Mouse (Mus musculus): ENCODE data around the gene Ptch2.

The Ptch2 gene

DNA sequence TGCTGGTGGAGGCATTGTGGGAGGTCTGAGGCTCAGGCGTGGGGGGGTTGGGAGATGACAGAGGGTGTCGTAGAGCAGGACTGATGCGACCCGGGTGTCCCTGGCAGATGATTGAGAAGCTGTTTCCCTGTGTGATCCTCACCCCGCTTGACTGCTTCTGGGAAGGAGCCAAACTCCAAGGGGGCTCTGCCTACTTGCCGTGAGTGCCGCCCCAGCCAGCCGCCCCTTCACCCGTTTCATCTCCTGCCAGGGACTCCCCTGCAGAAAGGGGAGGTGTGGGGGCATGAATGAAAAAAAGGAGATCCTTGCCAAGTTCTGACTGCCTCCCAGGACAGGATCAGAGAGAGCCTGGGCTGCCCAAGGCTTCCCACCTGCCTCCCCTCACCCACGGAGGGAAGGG, 9.3 kb downstream of the Ptch2 start:
- in situ Hi-C loops (cut with MboI), result no loop called here

GRCm38 (mm10) chr4:117107813-117108523, 12.1 kb downstream of the Ptch2 start:
- in situ Hi-C loops (cut with MboI), result no loop called here

DNA sequence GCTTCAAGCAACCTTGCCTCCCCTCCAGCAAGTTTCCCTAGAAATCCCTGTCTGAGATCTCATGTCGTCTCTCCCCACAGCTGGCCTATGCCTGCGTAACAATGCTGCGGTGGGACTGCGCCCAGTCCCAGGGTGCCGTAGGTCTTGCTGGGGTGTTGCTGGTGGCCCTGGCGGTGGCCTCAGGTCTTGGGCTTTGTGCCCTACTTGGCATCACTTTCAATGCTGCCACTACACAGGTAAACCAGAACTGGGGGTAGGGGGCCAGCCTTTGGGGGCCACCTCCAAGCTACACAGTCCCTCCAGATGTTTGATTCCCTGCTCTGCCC, 12.6 kb downstream of the Ptch2 start:
- in situ Hi-C loops (cut with MboI), result no loop called here

- in situ Hi-C loops (cut with MboI), result no loop called here
These were observed 13.5 kb downstream of the Ptch2 start for GRCm38 (mm10) chr4:117109330-117109729.

- in situ Hi-C loops (cut with MboI), result no loop called here
These were observed 14.4 kb downstream of the Ptch2 start for GRCm38 (mm10) chr4:117110249-117110648.

GRCm38 (mm10) chr4:117110985-117111384, 15.1 kb downstream of the Ptch2 start:
- in situ Hi-C loops (cut with MboI), result no loop called here

GRCm38 (mm10) chr4:117113237-117113636, 17.4 kb downstream of the Ptch2 start:
- in situ Hi-C loops (cut with MboI), result no loop called here

GRCm38 (mm10) chr4:117115592-117115991, 19.7 kb downstream of the Ptch2 start:
- in situ Hi-C loops (cut with MboI), result no loop called here

DNA sequence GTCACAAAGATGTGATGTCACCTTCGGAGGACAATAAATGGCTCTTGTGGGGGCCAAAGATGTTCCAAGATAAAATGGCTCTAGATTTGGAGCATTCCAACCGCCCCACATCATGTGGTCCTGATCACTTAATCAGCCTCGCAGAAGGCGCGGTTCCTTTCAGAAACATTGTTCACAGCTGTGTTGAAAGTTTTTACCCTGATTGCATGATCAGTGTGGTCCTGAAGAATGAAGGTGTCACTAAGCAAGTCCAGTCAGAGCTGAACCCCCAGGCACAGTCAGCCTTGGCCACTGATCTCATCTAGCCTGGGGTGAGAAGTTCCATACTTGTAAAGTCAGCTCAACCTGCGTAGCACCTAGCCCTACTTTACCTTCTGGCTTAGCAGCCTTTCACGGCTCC, 22.1 kb downstream of the Ptch2 start:
- in situ Hi-C loops (cut with MboI), result no loop called here

DNA sequence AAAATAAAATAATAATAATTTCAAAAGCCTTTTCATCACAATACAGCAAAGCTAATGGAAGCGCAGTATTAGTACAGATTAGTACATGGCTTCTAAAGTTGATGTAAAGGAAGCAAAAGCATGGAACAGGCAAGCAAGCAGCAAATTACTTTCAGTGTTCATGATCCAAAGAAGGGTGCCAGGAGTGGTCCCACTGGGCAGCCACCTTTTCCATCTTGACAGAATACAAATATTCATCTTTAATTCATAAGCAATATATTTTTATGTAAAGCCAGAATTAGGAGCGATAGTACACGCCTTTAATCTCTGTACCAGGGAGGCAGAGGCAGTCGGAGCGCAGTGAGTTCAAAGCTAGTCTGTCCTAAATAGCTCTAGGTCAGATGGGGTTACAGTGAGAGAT, 23.8 kb downstream of the Ptch2 start:
- in situ Hi-C loops (cut with MboI), result loop anchor here (10.0 kb wide), 1 partner anchor 125 kb away; the partner anchor contains the start of genes Hectd3 and Urod

DNA sequence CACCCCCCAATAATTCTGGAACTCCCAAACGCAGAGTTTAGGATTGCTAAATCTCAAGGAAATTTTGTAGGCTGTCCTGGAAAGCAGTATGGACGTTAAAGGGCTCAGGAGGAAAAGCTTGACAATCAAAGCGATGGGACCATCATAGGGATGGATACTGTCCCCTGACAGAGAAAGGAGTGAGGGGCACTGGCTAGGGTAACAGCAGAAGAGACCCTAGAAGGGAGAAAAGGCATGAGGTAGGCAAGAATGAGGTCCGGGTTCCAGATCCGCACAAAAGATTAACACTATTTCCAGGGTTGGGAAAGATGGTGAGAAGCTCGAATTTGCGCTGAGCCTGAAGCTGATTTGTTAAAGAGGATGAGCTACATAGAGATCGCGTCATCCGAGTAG, 24.2 kb downstream of the Ptch2 start:
- in situ Hi-C loops (cut with MboI), result loop anchor here (10.0 kb wide), 1 partner anchor 125 kb away; the partner anchor contains the start of genes Hectd3 and Urod

GRCm38 (mm10) chr4:117120445-117121414, 24.9 kb downstream of the Ptch2 start:
- in situ Hi-C loops (cut with MboI), result loop anchor here (10.0 kb wide), 1 partner anchor 126 kb away; the partner anchor contains the start of genes Hectd3 and Urod

DNA sequence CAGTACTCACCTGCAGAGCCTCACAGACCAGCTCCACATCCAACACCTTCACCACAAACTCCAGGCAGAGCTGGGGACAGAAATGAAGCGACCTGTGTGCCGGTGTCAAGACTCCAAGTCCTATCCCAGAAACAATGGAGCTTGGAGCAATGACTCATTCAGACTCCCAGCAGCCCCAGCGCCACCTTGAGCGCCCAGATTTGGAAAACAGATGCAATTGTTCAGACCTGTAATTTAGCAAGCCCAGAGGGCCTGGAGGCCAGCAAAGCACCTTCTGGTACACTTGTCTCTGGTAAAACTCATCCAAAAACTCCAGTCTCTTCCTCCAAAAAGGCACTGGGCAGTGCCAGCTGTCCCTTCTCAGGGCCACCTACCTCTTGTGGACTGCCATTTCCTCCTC, 26.3 kb downstream of the Ptch2 start:
- in situ Hi-C loops (cut with MboI), result loop anchor here (10.0 kb wide), 1 partner anchor 127 kb away; the partner anchor contains the start of genes Hectd3 and Urod

DNA sequence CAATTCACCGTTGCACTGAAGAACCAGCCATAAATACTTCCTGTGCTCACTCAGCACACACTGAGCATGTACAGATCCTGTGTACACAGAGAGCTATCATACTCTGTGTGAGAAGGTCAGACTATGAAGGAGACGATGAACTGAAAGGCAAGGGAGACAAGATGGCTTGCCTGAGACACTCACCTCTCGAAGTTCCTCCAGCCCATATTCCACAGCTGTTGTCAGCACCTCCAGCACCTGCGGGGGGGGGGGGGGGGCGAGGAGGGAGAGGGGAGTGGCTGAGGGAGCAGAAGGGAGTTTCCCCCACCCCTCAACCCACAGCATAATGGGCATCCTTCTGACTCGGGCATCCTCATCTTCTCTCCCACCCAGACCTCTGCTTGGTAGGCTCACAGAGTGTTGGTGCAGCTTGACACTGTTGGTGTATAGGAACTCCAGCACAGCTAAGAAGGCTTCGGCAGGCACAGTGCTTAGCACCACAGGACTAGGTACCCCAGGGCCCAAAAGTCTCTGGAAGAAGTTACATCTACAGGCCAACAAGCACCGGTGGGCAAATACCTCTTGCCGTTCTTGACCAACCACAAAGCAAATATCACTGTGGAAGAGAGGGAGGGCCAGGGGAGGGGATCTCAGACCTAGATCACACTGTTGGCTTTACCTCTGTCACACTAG, 27.8 kb downstream of the Ptch2 start:
- in situ Hi-C loops (cut with MboI), result loop anchor here (10.0 kb wide), 1 partner anchor 129 kb away; the partner anchor contains the start of genes Hectd3 and Urod

DNA sequence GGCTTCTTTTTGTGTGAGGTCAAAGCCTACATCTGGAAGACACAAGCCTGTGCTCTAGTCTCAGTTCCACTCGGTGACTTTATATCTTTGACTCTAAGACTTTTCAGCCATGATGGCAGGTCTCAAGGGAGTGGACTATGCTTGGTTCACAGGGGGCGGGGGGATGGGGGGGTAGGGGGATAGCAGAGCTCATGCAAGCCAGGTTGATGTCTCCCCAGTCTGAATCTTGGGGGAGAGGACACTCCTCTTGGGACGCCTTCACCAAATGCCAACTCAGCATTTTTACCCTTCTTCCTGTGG, 28.3 kb downstream of the Ptch2 start:
- in situ Hi-C loops (cut with MboI), result loop anchor here (10.0 kb wide), 1 partner anchor 129 kb away; the partner anchor contains the start of genes Hectd3 and Urod

DNA sequence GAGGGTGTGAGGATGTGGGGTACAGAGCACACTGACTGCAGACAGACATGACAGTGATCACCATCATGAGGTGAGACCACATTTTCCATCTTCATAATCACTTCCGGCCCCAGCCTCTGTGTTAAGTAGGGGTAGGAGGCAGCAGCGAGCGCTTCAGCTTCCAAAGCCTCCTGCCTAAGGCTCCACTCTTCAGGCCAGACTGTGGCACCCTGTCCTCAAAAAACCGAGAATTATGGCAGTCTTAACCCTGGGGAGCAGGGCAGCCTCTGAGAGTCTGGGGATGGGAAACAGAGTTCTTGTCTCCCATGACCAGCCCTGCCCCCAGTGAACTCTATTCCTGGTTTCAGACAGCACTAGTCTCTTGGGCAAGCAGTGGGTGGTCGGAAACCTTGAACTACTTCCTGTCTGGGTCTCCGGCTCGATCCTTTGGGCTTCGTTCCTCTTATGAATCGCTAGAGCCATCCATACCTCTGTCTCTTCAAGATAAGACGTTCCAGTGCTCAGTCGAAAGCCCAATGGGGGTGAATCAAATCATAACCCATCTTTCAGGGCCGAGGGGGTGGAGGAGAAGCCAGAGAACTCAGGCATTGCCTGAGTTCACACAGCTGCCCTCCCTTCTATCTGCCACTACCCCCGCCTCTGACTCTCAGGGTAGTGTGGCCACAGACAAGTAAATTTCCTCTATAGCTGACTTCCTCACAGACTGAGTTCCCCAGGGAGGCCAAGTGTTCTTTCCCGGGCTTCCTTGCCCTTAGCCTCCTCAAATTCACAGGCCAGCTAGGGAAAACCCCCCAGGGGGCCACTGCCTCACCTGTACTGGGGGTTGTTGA, 28.9 kb downstream of the Ptch2 start:
- in situ Hi-C loops (cut with MboI), result loop anchor here (10.0 kb wide), 1 partner anchor 130 kb away; the partner anchor contains the start of genes Hectd3 and Urod

DNA sequence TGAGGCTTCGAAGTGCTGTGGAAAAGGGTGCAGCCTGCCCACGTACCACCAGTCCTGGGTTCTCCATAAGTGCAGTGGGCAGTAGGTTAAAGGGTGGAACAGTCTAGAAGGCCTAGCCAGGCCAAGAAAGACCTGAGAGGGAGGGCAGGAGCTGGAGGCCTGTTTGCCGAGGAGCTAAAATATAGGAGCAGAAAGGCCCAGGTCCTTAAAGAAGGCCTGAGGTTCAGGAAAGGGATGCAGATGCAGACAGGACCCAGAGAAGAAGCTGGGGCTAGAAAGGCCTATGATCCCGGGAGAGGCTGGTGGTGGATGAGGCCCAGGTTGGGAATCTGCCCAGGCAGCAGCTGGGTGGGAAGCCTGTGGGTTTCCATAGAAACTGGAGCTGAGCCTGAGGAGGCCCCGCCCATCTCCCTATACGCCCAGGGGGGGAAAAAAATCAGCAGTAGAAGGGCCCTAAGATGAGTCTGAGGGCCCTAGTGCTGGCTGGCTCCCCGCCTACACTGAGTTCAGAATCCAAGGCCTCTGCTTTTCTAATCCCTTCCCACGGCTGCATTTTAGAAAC, 29.6 kb downstream of the Ptch2 start, which contains the start of gene Btbd19:
Gene Btbd19, minus strand, starts transcription at position 378 of the 562 bp plus-strand sequence.
- in situ Hi-C loops (cut with MboI), result loop anchor here (10.0 kb wide), 1 partner anchor 131 kb away; the partner anchor contains the start of genes Hectd3 and Urod

- in situ Hi-C loops (cut with MboI), result loop anchor here (10.0 kb wide), 1 partner anchor 131 kb away; the partner anchor contains the start of genes Hectd3 and Urod
These were observed 30.2 kb downstream of the Ptch2 start for GRCm38 (mm10) chr4:117125910-117126674.

DNA sequence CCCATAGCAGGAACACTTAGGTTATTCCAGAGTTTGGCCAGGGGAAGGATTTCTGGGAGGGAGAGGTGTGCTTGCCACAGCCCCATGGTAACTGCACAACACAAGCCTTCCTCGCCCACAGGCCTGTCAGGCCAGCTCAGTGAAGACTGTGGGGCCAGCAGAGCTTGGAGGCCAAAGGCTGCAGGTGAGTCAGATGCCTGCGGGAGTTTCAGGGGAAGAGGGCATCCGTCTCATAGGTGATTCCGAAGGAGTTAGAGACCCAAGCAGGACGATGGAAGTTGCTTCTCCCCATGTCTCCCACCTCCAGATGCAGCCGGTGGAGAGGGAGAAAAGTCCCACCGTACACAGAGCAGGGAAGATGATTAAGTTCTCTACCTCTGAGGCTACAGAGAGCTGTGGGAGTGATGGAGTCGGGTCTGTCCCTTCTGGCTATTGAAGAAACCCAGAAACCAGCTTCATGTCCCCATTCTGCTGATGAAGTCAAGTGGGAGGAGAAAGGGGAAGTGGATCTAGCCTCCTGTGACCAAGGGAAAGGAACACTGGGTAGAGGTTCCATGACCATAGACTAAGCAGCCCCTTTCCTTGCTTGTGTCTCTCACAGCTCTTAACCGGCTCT, 30.9 kb downstream of the Ptch2 start, which contains the start of gene Tctex1d4:
Gene Tctex1d4, plus strand, starts transcription at position 120 of the 616 bp plus-strand sequence.
- in situ Hi-C loops (cut with MboI), result loop anchor here (10.0 kb wide), 1 partner anchor 132 kb away; the partner anchor contains the start of genes Hectd3 and Urod
